Mouse (Mus musculus) megakaryocyte, embryonic 14.5 days (primary cell): Measurements from ENCODE around the gene Neu4. TPM values are rescaled to one million over a fixed set of nuclear protein-coding genes. Genes with fewer than 3 reads are reported as not detected.

Source experiments
- H3K27me3 ChIP-seq: replicated peaks from 2 replicates; pipeline ENCODE3; 2012; ENCODE audit warnings: inconsistent platforms
- H3K36me3 ChIP-seq: replicated peaks from 2 replicates; pipeline ENCODE3; 2012; ENCODE audit warnings: low read length, inconsistent platforms, mixed read lengths
- H3K4me1 ChIP-seq: 2 replicates; pipeline ENCODE4 v1.6.1; 2012; ENCODE audit warnings: inconsistent platforms
- H3K4me3 ChIP-seq: replicated peaks from 2 replicates; pipeline ENCODE3; 2012; ENCODE audit warnings: moderate library complexity, mild to moderate bottlenecking, inconsistent platforms
- H3K9me3 ChIP-seq: 2 replicates; pipeline ENCODE4 v1.6.1; 2012; ENCODE audit warnings: inconsistent platforms
- FLI1 ChIP-seq: IDR thresholded peaks from 2 replicates; pipeline ENCODE4 v1.6.1; 2012; ENCODE audit warnings: low read length, inconsistent platforms, mixed read lengths
- GATA1 ChIP-seq: IDR thresholded peaks from 3 replicates; pipeline ENCODE4 v1.6.1; 2012; ENCODE audit warnings: mixed read lengths, low read length, inconsistent platforms, borderline replicate concordance
- polyA plus RNA-seq: library from polyadenylated mRNA; stranded (reverse); fragments of >175 nt; gene quantifications from 2 replicates; pipeline ENCODE4 v1.2.3, GENCODE M21; 2012; ENCODE audit warnings: low replicate concordance; ENCODE audit not compliant: insufficient read depth

Neu4 gene
- polyA plus RNA-seq, 1 experiment: not detected

- Histone ChIP-seq H3K27me3 (no peaks in the 10 kb centered on the region), H3K36me3 (no peaks in the 10 kb centered on the region), H3K4me1 (no peaks in the 10 kb centered on the region), H3K4me3 (no peak overlapping the region), H3K9me3 (no peaks in the 10 kb centered on the region)
- TF ChIP-seq FLI1 (no peak), GATA1 (no peak)
These were observed 8.6 kb upstream of the Neu4 start for GRCm38 (mm10) chr1:94011643-94012042.

- Histone ChIP-seq H3K36me3 (no peaks in the 10 kb centered on the region), H3K4me3 (no peak overlapping the region), H3K9me3 (peaks cover 4% of the 10 kb centered on the region; the same call in 1 of the 2 replicates), H3K27me3 (peaks cover 62% of the 10 kb centered on the region), H3K4me1 (no peaks in the 10 kb centered on the region)
- TF ChIP-seq FLI1: no peak
- no peak for TF ChIP-seq GATA1
These were observed 7.4 kb downstream of the Neu4 start for GRCm38 (mm10) chr1:94027506-94028108.

GRCm38 (mm10) chr1:94028741-94029140 is 8.5 kb downstream of the Neu4 start:
- Histone ChIP-seq H3K27me3 (peaks cover 65% of the 10 kb centered on the region), H3K36me3 (no peaks in the 10 kb centered on the region), H3K4me3 (no peak overlapping the region), H3K4me1 (peaks cover 9% of the 10 kb centered on the region), H3K9me3 (peaks cover 4% of the 10 kb centered on the region; the same call in 1 of the 2 replicates)
- TF ChIP-seq GATA1 (no peak), FLI1 (no peak)

GRCm38 (mm10) chr1:94033075-94033602 is 12.9 kb downstream of the Neu4 start:
- peaks cover 58% of the 10 kb centered on the region for H3K27me3 ChIP-seq
- H3K4me1 ChIP-seq: peaks cover 31% of the 10 kb centered on the region
- no peak for TF ChIP-seq FLI1
- TF ChIP-seq GATA1: no peak

GRCm38 (mm10) chr1:94034984-94035743 is 14.9 kb downstream of the Neu4 start:
- Histone ChIP-seq H3K9me3 (no peaks in the 10 kb centered on the region), H3K27me3 (peaks cover 72% of the 10 kb centered on the region), H3K4me1 (peaks cover 31% of the 10 kb centered on the region), H3K36me3 (no peaks in the 10 kb centered on the region), H3K4me3 (peak overlapping the region; percentile 87)
- 0 out of 2 replicates have a peak, but pooled peaks have one; percentile 23 for TF ChIP-seq FLI1
- no peak; the same call in 2 of the 3 replicates for TF ChIP-seq GATA1

More at GRCm38 (mm10) chr1:94033075-94033602, 12.9 kb downstream of the Neu4 start:
- Histone ChIP-seq H3K9me3 (no peaks in the 10 kb centered on the region), H3K4me3 (no peak overlapping the region), H3K36me3 (no peaks in the 10 kb centered on the region)

GRCm38 (mm10) chr1:94040391-94040790 is 20.1 kb downstream of the Neu4 start:
- peaks cover 83% of the 10 kb centered on the region for H3K27me3 ChIP-seq
- no peaks in the 10 kb centered on the region for H3K9me3 ChIP-seq
- H3K4me3 ChIP-seq: no peak overlapping the region
- no peak for TF ChIP-seq FLI1
- no peak for TF ChIP-seq GATA1
- peaks cover 9% of the 10 kb centered on the region for H3K4me1 ChIP-seq
- no peaks in the 10 kb centered on the region for H3K36me3 ChIP-seq

- no peaks in the 10 kb centered on the region; the same call in 1 of the 2 replicates for H3K4me1 ChIP-seq
- H3K4me3 ChIP-seq: no peak overlapping the region
- peaks cover 58% of the 10 kb centered on the region for H3K27me3 ChIP-seq
- TF ChIP-seq GATA1 (no peak), FLI1 (no peak)
- H3K9me3 ChIP-seq: no peaks in the 10 kb centered on the region
- H3K36me3 ChIP-seq: no peaks in the 10 kb centered on the region
These were observed 25.3 kb downstream of the Neu4 start for GRCm38 (mm10) chr1:94045559-94045958.

- Histone ChIP-seq H3K4me1 (no peaks in the 10 kb centered on the region; the same call in 1 of the 2 replicates), H3K4me3 (no peak overlapping the region), H3K27me3 (peaks cover 54% of the 10 kb centered on the region), H3K36me3 (no peaks in the 10 kb centered on the region), H3K9me3 (no peaks in the 10 kb centered on the region)
- TF ChIP-seq GATA1: no peak
- no peak for TF ChIP-seq FLI1
These were observed 26.3 kb downstream of the Neu4 start for GRCm38 (mm10) chr1:94046544-94046943.

- TF ChIP-seq FLI1 (no peak), GATA1 (no peak)
- Histone ChIP-seq H3K36me3 (no peaks in the 10 kb centered on the region), H3K4me3 (no peak overlapping the region), H3K9me3 (no peaks in the 10 kb centered on the region), H3K4me1 (no peaks in the 10 kb centered on the region; the same call in 1 of the 2 replicates), H3K27me3 (peaks cover 50% of the 10 kb centered on the region)
These were observed 30.9 kb downstream of the Neu4 start for GRCm38 (mm10) chr1:94051104-94051503.

- Histone ChIP-seq H3K4me3 (no peak within 1 kb of the TSS), H3K27me3 (peaks cover 48% of the 10 kb centered on the region), H3K36me3 (no peaks in the 10 kb centered on the region), H3K9me3 (no peaks in the 10 kb centered on the region), H3K4me1 (no peaks in the 10 kb centered on the region)
- TF ChIP-seq FLI1 (no peak), GATA1 (no peak)
These were observed 32.1 kb downstream of the Neu4 start, which contains the start of gene Pdcd1 for GRCm38 (mm10) chr1:94052373-94052772. Pdcd1 (minus strand) TSS chr1:94052553.
